Mouse (Mus musculus): ENCODE measurements at regions not wholly inside any gene's neighbourhood (a gene's known extent, or its start where the extent isn't known, plus 50 kb on each side); places are given as distances from the start of the nearest gene placed in this dataset.

- intact Hi-C loops (cut with DNase I) = no loop called here
Observed at GRCm38 (mm10) chr3:124849915-124850314, 269.0 kb upstream of the 1700003H04Rik start.

GRCm38 (mm10) chr3:124820586-124820985, 239.7 kb upstream of the 1700003H04Rik start:
- intact Hi-C loops (cut with DNase I) = no loop called here

- intact Hi-C loops (cut with DNase I) = no loop called here
Observed at GRCm38 (mm10) chr3:124806891-124807290, 226.0 kb upstream of the 1700003H04Rik start.

GRCm38 (mm10) chr3:124789220-124790017, 208.5 kb upstream of the 1700003H04Rik start:
- intact Hi-C loops (cut with DNase I) = no loop called here

- intact Hi-C loops (cut with DNase I) = no loop called here
Observed at GRCm38 (mm10) chr3:124788181-124788580, 207.3 kb upstream of the 1700003H04Rik start.

GRCm38 (mm10) chr3:124770326-124770725, 189.4 kb upstream of the 1700003H04Rik start:
- intact Hi-C loops (cut with DNase I) = no loop called here

- intact Hi-C loops (cut with DNase I) = no loop called here
Observed at GRCm38 (mm10) chr3:124769252-124769651, 188.4 kb upstream of the 1700003H04Rik start.

- intact Hi-C loops (cut with DNase I) = no loop called here
Observed at GRCm38 (mm10) chr3:124755693-124756435, 175.0 kb upstream of the 1700003H04Rik start.

GRCm38 (mm10) chr3:124752571-124753118, 171.7 kb upstream of the 1700003H04Rik start:
- intact Hi-C loops (cut with DNase I) = no loop called here

GRCm38 (mm10) chr3:124749314-124749713, 168.4 kb upstream of the 1700003H04Rik start:
- intact Hi-C loops (cut with DNase I) = no loop called here

GRCm38 (mm10) chr3:124728281-124728680, 147.4 kb upstream of the 1700003H04Rik start:
- intact Hi-C loops (cut with DNase I) = no loop called here

- intact Hi-C loops (cut with DNase I) = no loop called here
Observed at GRCm38 (mm10) chr3:124712166-124712565, 131.3 kb upstream of the 1700003H04Rik start.

GRCm38 (mm10) chr3:124673551-124673950, 92.7 kb upstream of the 1700003H04Rik start:
- intact Hi-C loops (cut with DNase I) = no loop called here

- intact Hi-C loops (cut with DNase I) = loop anchor here (10.0 kb wide), 1 partner anchor 1447 kb away; no protein-coding TSS in a partner anchor
Observed at GRCm38 (mm10) chr3:124658153-124658552, 77.3 kb upstream of the 1700003H04Rik start.

GRCm38 (mm10) chr3:124633372-124633771, 52.5 kb upstream of the 1700003H04Rik start:
- intact Hi-C loops (cut with DNase I) = no loop called here

Measured in adrenal gland (tissue).